Mouse (Mus musculus) stomach, embryonic 14.5 days (tissue): ENCODE measurements around the gene Glmp. TPM values are rescaled to one million over a fixed set of nuclear protein-coding genes. Genes with fewer than 3 reads are reported as not detected.
"Not testable (repeated sequence)": the region's sequence is repeated elsewhere in the genome, so short reads cannot be mapped to it uniquely, and the experiment has no call there.

ENCODE experiments used
- ATAC-seq: fragments of 200-750 bp; cut with Nextera tagmentation; 2 replicates; pipeline ENCODE4 v1.8.0; 2017; ENCODE audit warnings: low read depth, moderate TSS enrichment; ENCODE audit not compliant: insufficient number of reproducible peaks, insufficient read depth, low FRiP score
- H3K27ac ChIP-seq: fragments of 300-500 bp; sonication (generic); 2 replicates; pipeline ENCODE4 v1.5.1; 2014; ENCODE audit warnings: mild to moderate bottlenecking, low read length, moderate library complexity, mixed read lengths
- H3K27me3 ChIP-seq: fragments of 300-500 bp; sonication (generic); 2 replicates; pipeline ENCODE4 v1.6.1; 2014; ENCODE audit warnings: low read length, control low read depth, mixed read lengths; ENCODE audit not compliant: control insufficient read depth, insufficient read depth
- H3K36me3 ChIP-seq: fragments of 300-500 bp; sonication (generic); 2 replicates; pipeline ENCODE4 v1.6.1; 2014; ENCODE audit warnings: mild to moderate bottlenecking, control low read depth, low read length, moderate library complexity, mixed read lengths; ENCODE audit not compliant: control insufficient read depth, insufficient read depth
- H3K4me1 ChIP-seq: fragments of 300-500 bp; sonication (generic); 2 replicates; pipeline ENCODE4 v1.6.1; 2014; ENCODE audit warnings: low read length, control low read depth, mixed read lengths; ENCODE audit not compliant: control insufficient read depth, insufficient read depth
- H3K4me2 ChIP-seq: fragments of 300-500 bp; sonication (generic); replicated peaks from 2 replicates; pipeline ENCODE4 v1.6.1; 2014; ENCODE audit warnings: low read depth, low read length, control low read depth
- H3K4me3 ChIP-seq: fragments of 300-500 bp; sonication (generic); 2 replicates; pipeline ENCODE4 v1.5.1; 2014; ENCODE audit warnings: low read depth, low read length, control low read depth
- H3K9ac ChIP-seq: fragments of 300-500 bp; sonication (generic); replicated peaks from 2 replicates; pipeline ENCODE4 v1.6.1; 2014; ENCODE audit warnings: low read depth, mild to moderate bottlenecking, control low read depth, low read length, moderate library complexity, mixed read lengths
- H3K9me3 ChIP-seq: fragments of 300-500 bp; sonication (generic); 2 replicates; pipeline ENCODE4 v1.6.1; 2016; ENCODE audit warnings: low read depth, low read length, control low read depth; ENCODE audit not compliant: control insufficient read depth
- WGBS: fragments of 180-500 bp; shearing (Covaris S2); extraction: QIAGEN DNeasy Blood & Tissue Kit; methylation state at CpG from one replicate; pipeline ENCODE4 v1.1.7; 2014; 5-methylcytosine and 5-hydroxymethylcytosine counted together
- polyA plus RNA-seq: library from polyadenylated mRNA; unstranded; fragments of >200 nt; fragmentation: Nextera tagmentation; extraction: Ambion mirVana; gene quantifications from 2 replicates; pipeline ENCODE4 v1.2.1, GENCODE M21; 2014

The Glmp gene
- polyA plus RNA-seq, 1 experiment from 2014 or later = 132 TPM

- H3K4me1 ChIP-seq, H3K27me3 ChIP-seq, H3K9ac ChIP-seq, H3K36me3 ChIP-seq, H3K4me3 ChIP-seq, H3K9me3 ChIP-seq, ATAC-seq: not testable (repeated sequence)
- 19% methylated on average over 5 of the region's 7 CpGs for WGBS
- peak overlapping the region; percentile 32 for H3K4me2 ChIP-seq
- H3K27ac ChIP-seq = 0 out of 2 replicates have a peak overlapping the region, but pooled peaks have one; percentile 15
Measured at GRCm38 (mm10) chr3:88376644-88377043, 51.8 kb downstream of the Glmp start.

- not testable (repeated sequence) for H3K4me3 ChIP-seq, H3K9ac ChIP-seq, ATAC-seq, H3K4me2 ChIP-seq, H3K27ac ChIP-seq, H3K36me3 ChIP-seq, H3K27me3 ChIP-seq, H3K9me3 ChIP-seq, H3K4me1 ChIP-seq
- 69% methylated on average over 4 of the region's 5 CpGs for WGBS
Measured at GRCm38 (mm10) chr3:88378599-88378998, 53.8 kb downstream of the Glmp start, which contains the start of gene Bglap2. Bglap2 (minus strand) TSS chr3:88378699.

Other genes starting within 250 kb of the Glmp start
- not detected in 2 replicates for gene Ttc24, start 246.7 kb upstream of the Glmp start, polyA plus RNA-seq
- 19.8 and 21.0 TPM in 2 replicates for gene Iqgap3, start 243.1 kb upstream of the Glmp start, polyA plus RNA-seq
- 19.5 and 20.1 TPM in 2 replicates for gene Mef2d, start 182.7 kb upstream of the Glmp start, polyA plus RNA-seq
- gene Rhbg, start 70.3 kb upstream of the Glmp start, polyA plus RNA-seq = 3.2 and 4.2 TPM in 2 replicates
- gene Gm38392, start 37.8 kb upstream of the Glmp start, polyA plus RNA-seq = 0.33 and 0.64 TPM in 2 replicates
- 12.9 and 13.8 TPM in 2 replicates for gene Tsacc, start 28.0 kb upstream of the Glmp start, polyA plus RNA-seq
- gene Cct3, start 27.9 kb upstream of the Glmp start, polyA plus RNA-seq = 495 and 512 TPM in 2 replicates
- gene Tmem79, start 11.1 kb downstream of the Glmp start, polyA plus RNA-seq = 20.5 and 23.1 TPM in 2 replicates
- gene Smg5, start 11.2 kb downstream of the Glmp start, polyA plus RNA-seq = 38.9 and 39.4 TPM in 2 replicates
- gene Paqr6, start 39.6 kb downstream of the Glmp start, polyA plus RNA-seq = 10.8 and 11.2 TPM in 2 replicates
- 0.45 TPM in 1 of 2 replicates, not detected in the other for gene Bglap3, start 47.7 kb downstream of the Glmp start, polyA plus RNA-seq
- gene Bglap2, start 53.7 kb downstream of the Glmp start, polyA plus RNA-seq = not detected in 2 replicates
- not detected in 2 replicates for gene Bglap, start 59.4 kb downstream of the Glmp start, polyA plus RNA-seq
- gene Pmf1, start 85.3 kb downstream of the Glmp start, polyA plus RNA-seq = 136 and 143 TPM in 2 replicates
- gene Slc25a44, start 100.1 kb downstream of the Glmp start, polyA plus RNA-seq = 18.2 and 18.4 TPM in 2 replicates
- gene Sema4a, start 136.2 kb downstream of the Glmp start, polyA plus RNA-seq = 8.9 and 11.8 TPM in 2 replicates
- gene Lmna, start 184.9 kb downstream of the Glmp start, polyA plus RNA-seq = 128 and 148 TPM in 2 replicates
- 25.2 and 26.3 TPM in 2 replicates for gene Mex3a, start 207.4 kb downstream of the Glmp start, polyA plus RNA-seq
- 57.0 and 67.9 TPM in 2 replicates for gene Rab25, start 223.3 kb downstream of the Glmp start, polyA plus RNA-seq
- gene Lamtor2, start 228.1 kb downstream of the Glmp start, polyA plus RNA-seq = 84.8 and 88.5 TPM in 2 replicates
- 48.4 TPM in 2 replicates for gene Ubqln4, start 228.7 kb downstream of the Glmp start, polyA plus RNA-seq